Mouse (Mus musculus) liver, embryonic 14 days (tissue): ENCODE data around the gene Gm9758. TPM values are rescaled to one million over a fixed set of nuclear protein-coding genes. Genes with fewer than 3 reads are reported as not detected.

Experiments
- polyA plus RNA-seq: library from polyadenylated mRNA; depleted of rRNA; stranded (reverse); fragments of >200 nt; gene quantifications from 2 replicates; pipeline ENCODE4 v1.2.3, GENCODE M21; 2012; rRNA removed

Gene Gm9758
- not detected in 2 replicates for polyA plus RNA-seq

GRCm38 (mm10) chr5:14914799-14915198 lies at the start of gene Gm9758:
Gene Gm9758 (minus strand): TSS chr5:14914899.

GRCm38 (mm10) chr5:14938329-14938728 lies 23.6 kb upstream of the Gm9758 start, which contains the start of gene Speer4e:
Gene Speer4e (minus strand): TSS chr5:14938429.

Other genes starting within 250 kb of the Gm9758 start
- gene Speer4e, start 23.5 kb upstream of the Gm9758 start, polyA plus RNA-seq, result not detected in 2 replicates
- not detected in 2 replicates for gene Gm10354, start 64.0 kb upstream of the Gm9758 start, polyA plus RNA-seq
- not detected in 2 replicates for gene Gm17019, start 118.1 kb upstream of the Gm9758 start, polyA plus RNA-seq